Mouse (Mus musculus): ENCODE data around the gene Dpp9. TPM values are rescaled to one million over a fixed set of nuclear protein-coding genes. Genes with fewer than 3 reads are reported as not detected.

Dpp9 gene
- total RNA-seq, 2 experiments from 2014 or later = 64.7 to 67.3 TPM

- no peak for DNase-seq (ENCODE audit: extremely low spot score in 1 of 2, low spot score in 1 of 2)
These were observed 71.3 kb downstream of the Dpp9 start for GRCm38 (mm10) chr17:56147420-56147819.

GRCm38 (mm10) chr17:56146131-56146530, 72.6 kb downstream of the Dpp9 start:
- no peak for DNase-seq (ENCODE audit: extremely low spot score in 1 of 2, low spot score in 1 of 2)

GRCm38 (mm10) chr17:56144546-56144945, 74.2 kb downstream of the Dpp9 start:
- no peak for DNase-seq (ENCODE audit: extremely low spot score in 1 of 2, low spot score in 1 of 2)

- peak; percentile 65 to 80 for DNase-seq (ENCODE audit: extremely low spot score in 1 of 2, low spot score in 1 of 2)
These were observed 76.8 kb downstream of the Dpp9 start for GRCm38 (mm10) chr17:56141702-56142605.

- peak; percentile 80 to 90 for DNase-seq (ENCODE audit: extremely low spot score in 1 of 2, low spot score in 1 of 2)
These were observed 78.7 kb downstream of the Dpp9 start, which contains the start of gene Sema6b for GRCm38 (mm10) chr17:56139858-56140595. TSS of gene Sema6b (minus strand) at chr17:56140343.

- no peak for DNase-seq (ENCODE audit: extremely low spot score in 1 of 2, low spot score in 1 of 2)
These were observed 79.3 kb downstream of the Dpp9 start for GRCm38 (mm10) chr17:56139355-56139754.

GRCm38 (mm10) chr17:56137839-56138613, 80.7 kb downstream of the Dpp9 start:
- DNase-seq (ENCODE audit: extremely low spot score in 1 of 2, low spot score in 1 of 2) = no peak

Small RNA genes within 50 kb of the gene (microRNA-seq; reads per million reads assigned to microRNA genes)
- gene Gm44397 = 0 reads per million in 2 experiments
- gene Mir7b = 2,636 to 3,429 reads per million in 2 experiments

Other genes starting within 250 kb of the Dpp9 start
- 10 to 100 TPM; 24.3 to 29.0 TPM for gene Shd, start 248.4 kb downstream of the Dpp9 start, total RNA-seq (2021)
- gene Fsd1, start 232.4 kb downstream of the Dpp9 start, total RNA-seq (2021) = 10 to 100 TPM; 72.4 to 82.6 TPM
- gene Stap2, start 213.3 kb downstream of the Dpp9 start, total RNA-seq (2021) = 1 to 10 TPM; 2.7 to 3.2 TPM
- 100 to 1,000 TPM; 110 to 116 TPM for gene Mpnd, start 213.2 kb downstream of the Dpp9 start, total RNA-seq (2021)
- 10 to 100 TPM; 63.1 to 64.0 TPM for gene Sh3gl1, start 182.3 kb downstream of the Dpp9 start, total RNA-seq (2021)
- gene Chaf1a, start 178.5 kb downstream of the Dpp9 start, total RNA-seq (2021) = 1 to 10 TPM; 3.9 to 4.9 TPM
- gene Ubxn6, start 143.9 kb downstream of the Dpp9 start, total RNA-seq (2021) = 10 to 100 TPM; 83.3 to 87.4 TPM
- 100 to 1,000 TPM in 1 of 2 experiments, 10 to 100 TPM in 1; 96.4 to 126 TPM for gene Hdgfl2, start 139.3 kb downstream of the Dpp9 start, total RNA-seq (2021)
- gene Plin4, start 109.1 kb downstream of the Dpp9 start, total RNA-seq (2021) = 1 to 10 TPM in 1 of 2 experiments, under 1 TPM in 1; 0.68 to 2.4 TPM
- gene Plin5, start 101.3 kb downstream of the Dpp9 start, total RNA-seq (2021) = under 1 TPM; 0.30 to 0.85 TPM
- 1 to 10 TPM; 1.1 to 1.4 TPM for gene Lrg1, start 96.9 kb downstream of the Dpp9 start, total RNA-seq (2021)
- gene Sema6b, start 78.6 kb downstream of the Dpp9 start, total RNA-seq (2021) = 100 to 1,000 TPM; 141 to 143 TPM
- gene Tnfaip8l1, start 56.4 kb downstream of the Dpp9 start, total RNA-seq (2021) = 1 to 10 TPM; 5.4 to 6.6 TPM
- gene Mydgf, start 35.0 kb downstream of the Dpp9 start, total RNA-seq (2021) = 10 to 100 TPM; 39.4 to 41.4 TPM
- gene Fem1a, start 37.9 kb upstream of the Dpp9 start, total RNA-seq (2021) = 10 to 100 TPM; 36.1 to 37.0 TPM
- 1 to 10 TPM; 5.5 to 6.0 TPM for gene Ticam1, start 57.9 kb upstream of the Dpp9 start, total RNA-seq (2021)
- 10 to 100 TPM; 14.6 to 16.7 TPM for gene Plin3, start 74.0 kb upstream of the Dpp9 start, total RNA-seq (2021)
- not detected for gene Arrdc5, start 81.4 kb upstream of the Dpp9 start, total RNA-seq (2021)
- 1 to 10 TPM; 1.7 to 2.0 TPM for gene Uhrf1, start 84.4 kb upstream of the Dpp9 start, total RNA-seq (2021)
- gene Kdm4b, start 107.2 kb upstream of the Dpp9 start, total RNA-seq (2021) = 10 to 100 TPM; 92.0 to 93.4 TPM